Mouse (Mus musculus): Measurements from ENCODE around the gene Npb.

DNA sequence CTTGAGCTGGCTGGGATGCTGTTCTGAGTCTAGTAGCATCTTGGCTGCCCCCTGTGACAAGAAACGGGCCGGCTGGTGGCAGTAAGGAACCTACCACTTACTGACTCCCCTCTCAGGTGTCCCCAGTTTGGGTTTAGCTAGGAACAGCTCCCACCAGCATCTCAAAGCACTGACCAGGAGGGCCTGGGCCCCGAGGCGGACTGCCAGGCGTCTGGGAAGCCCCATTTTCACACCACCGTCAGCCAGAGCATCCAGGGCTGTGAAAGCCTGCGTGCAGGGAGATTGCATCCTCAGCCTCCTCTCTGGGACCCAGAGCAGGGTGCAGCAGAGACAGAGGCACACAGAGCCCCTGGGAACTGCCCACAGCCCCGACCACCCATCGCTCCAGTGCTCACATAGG is 33.0 kb downstream of the Npb start:
- TF ChIP-seq CTCF (IDR thresholded peaks at IDR 0.05; ENCODE audit: low read depth) (no peak), EP300 (IDR thresholded peaks at IDR 0.05; ENCODE audit: low read depth) (no peak)
